Mouse (Mus musculus) forebrain, embryonic 11.5 days (tissue): ENCODE results near the gene A030014E15Rik. TPM values are rescaled to one million over a fixed set of nuclear protein-coding genes. Genes with fewer than 3 reads are reported as not detected.
"Not testable (repeated sequence)": the region's sequence is repeated elsewhere in the genome, so short reads cannot be mapped to it uniquely, and the experiment has no call there.

ENCODE experiments used
- ATAC-seq: fragments of 200-750 bp; cut with Nextera tagmentation; replicated peaks from 2 replicates; pipeline ENCODE4 v1.8.0; 2017; ENCODE audit warnings: moderate TSS enrichment; ENCODE audit not compliant: low FRiP score
- DNase-seq: peaks from one replicate; pipeline ENCODE4 v3.0.0-alpha.2; 2017; ENCODE audit warnings: low spot score
- H3K27ac ChIP-seq: fragments of 300-500 bp; sonication (generic); 2 replicates; pipeline ENCODE4 v1.5.1; 2014; ENCODE audit warnings: low read depth, low read length
- H3K27me3 ChIP-seq: fragments of 300-500 bp; sonication (generic); 2 replicates; pipeline ENCODE4 v1.6.1; 2014; ENCODE audit warnings: mild to moderate bottlenecking, low read length, mixed read lengths; ENCODE audit not compliant: control insufficient read depth, insufficient read depth
- H3K36me3 ChIP-seq: fragments of 300-500 bp; sonication (generic); 2 replicates; pipeline ENCODE4 v1.6.1; 2014; ENCODE audit warnings: mild to moderate bottlenecking, low read length, moderate library complexity, mixed read lengths; ENCODE audit not compliant: control insufficient read depth, insufficient read depth
- H3K4me1 ChIP-seq: fragments of 300-500 bp; sonication (generic); replicated peaks from 2 replicates; pipeline ENCODE4 v1.6.1; 2014; ENCODE audit warnings: low read length, mixed read lengths; ENCODE audit not compliant: control insufficient read depth, insufficient read depth
- H3K4me2 ChIP-seq: fragments of 300-500 bp; sonication (generic); 2 replicates; pipeline ENCODE4 v1.6.1; 2014; ENCODE audit warnings: low read depth, mild to moderate bottlenecking, low read length, moderate library complexity, mixed read lengths; ENCODE audit not compliant: severe bottlenecking
- H3K4me3 ChIP-seq: fragments of 300-500 bp; sonication (generic); 2 replicates; pipeline ENCODE4 v1.5.1; 2014; ENCODE audit warnings: low read depth, low read length
- H3K9ac ChIP-seq: fragments of 300-500 bp; sonication (generic); 2 replicates; pipeline ENCODE4 v1.6.1; 2014; ENCODE audit warnings: low read length
- H3K9me3 ChIP-seq: fragments of 300-500 bp; sonication (generic); 2 replicates; pipeline ENCODE4 v1.6.1; 2016; ENCODE audit warnings: low read length, mixed read lengths; ENCODE audit not compliant: control insufficient read depth
- WGBS: fragments of 180-500 bp; shearing (Covaris S2); extraction: QIAGEN DNeasy Blood & Tissue Kit; methylation state at CpG from one replicate; pipeline ENCODE4 v1.1.7; 2014; 5-methylcytosine and 5-hydroxymethylcytosine counted together
- polyA plus RNA-seq: library from polyadenylated mRNA; unstranded; fragments of >200 nt; fragmentation: Nextera tagmentation; extraction: Ambion mirVana; gene quantifications from 2 replicates; pipeline ENCODE4 v1.2.1, GENCODE M21; 2014

The A030014E15Rik gene
- polyA plus RNA-seq: not detected in 2 replicates

- Histone ChIP-seq H3K4me3 (no peak within 1 kb of the TSS), H3K36me3 (no peaks in the 10 kb centered on the region), H3K4me2 (no peak within 1 kb of the TSS), H3K9ac (no peak within 1 kb of the TSS), H3K27ac (no peak within 1 kb of the TSS), H3K4me1 (no peaks in the 10 kb centered on the region), H3K9me3 (no peaks in the 10 kb centered on the region), H3K27me3 (no peaks in the 10 kb centered on the region)
- 92% methylated on average over 6 of the region's 6 CpGs for WGBS
- ATAC-seq (no peak), DNase-seq (no peak)
Measured at GRCm38 (mm10) chr1:82924650-82925049, at the start of gene A030014E15Rik. Gene A030014E15Rik, plus strand, starts transcription at chr1:82924917.

GRCm38 (mm10) chr1:82879172-82879571 is 45.5 kb upstream of the A030014E15Rik start:
- no peak for DNase-seq
- H3K9ac ChIP-seq: no peak overlapping the region
- no peak overlapping the region for H3K4me2 ChIP-seq
- no peaks in the 10 kb centered on the region for H3K27me3 ChIP-seq
- no peaks in the 10 kb centered on the region for H3K9me3 ChIP-seq
- H3K36me3 ChIP-seq: no peaks in the 10 kb centered on the region
- H3K4me3 ChIP-seq: no peak overlapping the region
- no peak for ATAC-seq
- no peaks in the 10 kb centered on the region for H3K4me1 ChIP-seq
- H3K27ac ChIP-seq: no peak overlapping the region
- WGBS: 88% methylated on average over 2 of the region's 2 CpGs

- WGBS: 68% methylated on average over 8 of the region's 8 CpGs
- Histone ChIP-seq H3K27ac (no peak overlapping the region), H3K9me3 (no peaks in the 10 kb centered on the region), H3K9ac (no peak overlapping the region), H3K4me3 (no peak overlapping the region), H3K36me3 (no peaks in the 10 kb centered on the region), H3K4me1 (no peaks in the 10 kb centered on the region), H3K4me2 (no peak overlapping the region), H3K27me3 (no peaks in the 10 kb centered on the region)
- ATAC-seq (no peak), DNase-seq (no peak)
Measured at GRCm38 (mm10) chr1:82880196-82880595, 44.5 kb upstream of the A030014E15Rik start.

- H3K36me3 ChIP-seq: peaks cover 2% of the 10 kb centered on the region; the same call in 1 of the 2 replicates
- no peaks in the 10 kb centered on the region for H3K4me1 ChIP-seq
- 96% methylated on average over 7 of the region's 7 CpGs for WGBS
- H3K9ac ChIP-seq: no peak overlapping the region
- no peak for DNase-seq
- no peaks in the 10 kb centered on the region for H3K27me3 ChIP-seq
- no peak overlapping the region for H3K4me3 ChIP-seq
- ATAC-seq: no peak
- H3K4me2 ChIP-seq: no peak overlapping the region
- H3K9me3 ChIP-seq: no peaks in the 10 kb centered on the region
- no peak overlapping the region for H3K27ac ChIP-seq
Measured at GRCm38 (mm10) chr1:82893269-82893668, 31.4 kb upstream of the A030014E15Rik start.

GRCm38 (mm10) chr1:82900567-82900966 is 24.1 kb upstream of the A030014E15Rik start:
- ATAC-seq: no peak
- Histone ChIP-seq H3K4me2 (no peak overlapping the region), H3K4me3 (no peak overlapping the region), H3K9ac (no peak overlapping the region), H3K36me3 (no peaks in the 10 kb centered on the region), H3K27ac (no peak overlapping the region), H3K4me1 (no peaks in the 10 kb centered on the region), H3K27me3 (no peaks in the 10 kb centered on the region), H3K9me3 (no peaks in the 10 kb centered on the region)
- no peak for DNase-seq
- WGBS: 98% methylated on average over 1 of the region's 1 CpGs

- Histone ChIP-seq H3K4me2 (no peak overlapping the region), H3K4me3 (no peak overlapping the region), H3K27me3 (no peaks in the 10 kb centered on the region), H3K9me3 (no peaks in the 10 kb centered on the region), H3K27ac (no peak overlapping the region), H3K36me3 (no peaks in the 10 kb centered on the region), H3K9ac (no peak overlapping the region), H3K4me1 (no peaks in the 10 kb centered on the region)
- no peak for ATAC-seq
- WGBS: 94% methylated on average over 3 of the region's 3 CpGs
- no peak for DNase-seq
Measured at GRCm38 (mm10) chr1:82901201-82901600, 23.5 kb upstream of the A030014E15Rik start.

GRCm38 (mm10) chr1:82905886-82906285 is 18.8 kb upstream of the A030014E15Rik start:
- Histone ChIP-seq H3K27me3 (no peaks in the 10 kb centered on the region), H3K27ac (no peak overlapping the region), H3K4me1 (no peaks in the 10 kb centered on the region), H3K9me3 (no peaks in the 10 kb centered on the region), H3K4me2 (no peak overlapping the region), H3K36me3 (no peaks in the 10 kb centered on the region), H3K4me3 (no peak overlapping the region), H3K9ac (no peak overlapping the region)
- WGBS: 75% methylated on average over 3 of the region's 3 CpGs
- no peak for DNase-seq
- no peak for ATAC-seq

GRCm38 (mm10) chr1:82913025-82913424 is 11.7 kb upstream of the A030014E15Rik start, which contains the start of gene A030005L19Rik:
Gene A030005L19Rik, plus strand, starts transcription at chr1:82913325.
- 87% methylated on average over 3 of the region's 3 CpGs for WGBS

GRCm38 (mm10) chr1:82913434-82913833 is 11.3 kb upstream of the A030014E15Rik start:
- H3K4me2 ChIP-seq: not testable (repeated sequence)

More at GRCm38 (mm10) chr1:82913025-82913424, 11.7 kb upstream of the A030014E15Rik start, which contains the start of gene A030005L19Rik:
- Histone ChIP-seq H3K4me2 (no peak within 1 kb of the TSS), H3K9ac (no peak within 1 kb of the TSS), H3K9me3 (no peaks in the 10 kb centered on the region), H3K27me3 (no peaks in the 10 kb centered on the region), H3K4me3 (no peak within 1 kb of the TSS), H3K27ac (no peak within 1 kb of the TSS), H3K4me1 (no peaks in the 10 kb centered on the region), H3K36me3 (no peaks in the 10 kb centered on the region)
- ATAC-seq (no peak), DNase-seq (no peak)

More at GRCm38 (mm10) chr1:82913434-82913833, 11.3 kb upstream of the A030014E15Rik start:
- 95% methylated on average over 5 of the region's 5 CpGs for WGBS
- not testable (repeated sequence) for DNase-seq, H3K4me3 ChIP-seq, ATAC-seq, H3K36me3 ChIP-seq, H3K27me3 ChIP-seq, H3K4me1 ChIP-seq, H3K9me3 ChIP-seq, H3K27ac ChIP-seq, H3K9ac ChIP-seq
